In genomic region chr11:69863729-69864128, GRCm38 (mm10) we compare ENCODE assay signal across 15 mouse cellular contexts. TPM values are rescaled to one million over a fixed set of nuclear protein-coding genes. Genes with fewer than 3 reads are reported as not detected.
"Had no signal": no experiment of that assay in that cellular context is flagged by ENCODE, and none has a peak within 500 bp of the region (broad histone marks: within the 10 kb centered on the region; RNA-seq: fewer than 3 reads in every experiment).

No protein-coding gene starts in this region.

RNA-seq across cellular contexts. Expression of gene Tnk1, which starts 5.2 kb away (rescaled TPM):
- polyA plus RNA-seq: heart, postnatal 0 days; hindbrain, postnatal 0 days had no signal

RNA-seq across cellular contexts. Expression of gene Tmem95, which starts 14.1 kb away (rescaled TPM):
- polyA plus RNA-seq: forebrain, postnatal 0 days; gonadal fat pad, adult 2 months; heart, adult 2 months; heart, embryonic 14.5 days; heart, postnatal 0 days; hindbrain, embryonic 11.5 days; hindbrain, embryonic 13.5 days; hindbrain, embryonic 15.5 days; hindbrain, postnatal 0 days; intestine, embryonic 16.5 days; kidney, adult 2 months; kidney, postnatal 0 days; large intestine, adult 2 months; limb, embryonic 11.5 days; liver, adult 2 months had no signal
